Mouse (Mus musculus) induced T-regulatory cell, adult 2 months (primary cell): Measurements from ENCODE around the gene Hoxc5.

ENCODE experiments used
- DNase-seq: peaks from one replicate; pipeline ENCODE4 v3.0.0-alpha.2; 2012; ENCODE audit warnings: low read depth

The Hoxc5 gene

DNA sequence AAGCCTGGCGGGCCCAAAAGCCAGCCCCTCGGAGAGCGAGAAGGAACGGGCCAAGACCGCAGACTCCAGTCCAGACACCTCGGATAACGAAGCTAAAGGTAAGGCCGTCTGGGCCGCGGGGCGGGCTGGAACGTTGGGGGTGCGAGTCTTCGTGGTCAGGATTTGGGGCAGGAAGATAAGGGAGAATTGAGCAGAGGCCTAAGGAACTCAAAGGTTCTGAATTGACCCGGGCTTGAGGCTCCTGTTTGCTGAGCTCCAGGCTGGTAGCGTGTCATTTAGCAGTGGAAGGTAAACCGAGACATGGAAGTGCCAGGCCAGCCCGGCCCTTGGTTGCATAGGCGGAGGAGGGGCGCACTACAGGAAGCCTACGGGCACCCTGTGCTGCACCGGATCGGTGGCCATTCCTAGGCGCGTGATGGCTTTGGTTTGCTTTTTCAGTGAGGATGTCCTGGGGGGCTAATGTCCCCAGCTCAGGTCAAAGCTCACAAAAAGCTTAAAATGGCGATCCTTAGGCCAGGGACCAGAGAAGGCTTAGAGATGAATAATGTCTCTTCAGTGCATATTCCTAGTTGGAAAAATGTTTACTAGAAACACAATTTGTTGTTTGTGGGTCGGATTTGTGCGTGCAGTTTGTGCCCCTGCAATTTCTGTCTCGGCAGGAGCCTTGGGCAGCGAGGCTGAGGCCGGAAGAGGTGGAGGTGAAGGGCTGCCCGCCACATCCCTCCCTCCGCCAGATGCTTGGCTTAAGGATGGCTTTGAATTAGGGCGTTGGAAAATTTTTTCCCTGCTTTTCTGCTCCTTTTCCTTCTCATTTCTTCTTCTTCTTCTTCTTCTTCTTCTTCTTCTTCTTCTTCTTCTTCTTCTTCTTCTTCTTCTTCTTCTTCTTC is 511 bp downstream of the Hoxc5 start:
- no peak for DNase-seq

DNA sequence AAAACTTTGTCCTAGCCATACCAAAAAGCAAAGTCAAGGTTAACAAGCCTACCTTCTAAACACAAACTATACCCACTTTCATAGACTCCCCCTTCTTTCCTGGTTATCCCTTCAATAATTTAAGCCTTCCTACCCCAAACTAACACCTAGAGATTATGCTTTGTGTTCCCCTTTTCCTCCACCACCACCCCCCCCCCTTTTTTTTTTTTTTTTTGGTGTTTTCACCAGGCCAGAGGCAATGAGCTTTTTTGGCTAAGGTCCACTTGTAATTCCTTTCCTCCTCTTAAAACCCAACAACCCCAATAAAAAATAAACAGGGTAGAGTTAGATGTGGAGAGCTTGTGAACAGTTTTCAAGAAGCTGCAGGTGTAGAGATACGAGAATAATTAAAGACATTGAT is 2.1 kb downstream of the Hoxc5 start:
- no peak for DNase-seq

- peak; percentile 45 for DNase-seq
Measured at GRCm38 (mm10) chr15:102970740-102971139, 3.5 kb downstream of the Hoxc5 start.

DNA sequence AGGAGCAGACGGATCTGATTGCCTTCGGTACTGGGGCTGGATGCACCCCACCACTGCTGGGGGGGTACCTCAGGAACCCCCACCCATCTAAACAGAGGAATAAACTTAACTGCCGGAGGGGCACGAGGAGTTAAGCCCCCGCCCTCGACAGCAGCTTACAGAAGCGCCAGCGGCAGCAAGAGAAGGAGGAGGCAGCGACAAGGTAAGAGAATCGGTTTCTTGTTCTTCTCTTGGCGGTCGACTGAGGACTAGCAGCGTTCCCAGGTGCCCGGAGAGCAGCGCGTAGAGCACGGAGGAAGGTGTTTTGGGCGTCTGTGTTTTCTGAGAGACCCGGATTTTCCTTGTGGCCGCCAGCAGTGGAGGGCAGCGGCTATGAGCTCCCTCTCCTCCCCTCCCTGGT is 5.0 kb downstream of the Hoxc5 start:
- no peak for DNase-seq

- DNase-seq, result no peak
Measured at GRCm38 (mm10) chr15:102972753-102973152, 5.5 kb downstream of the Hoxc5 start.

GRCm38 (mm10) chr15:102975034-102975433 is 7.8 kb downstream of the Hoxc5 start:
- DNase-seq, result no peak

GRCm38 (mm10) chr15:102975688-102976111 is 8.5 kb downstream of the Hoxc5 start:
- no peak for DNase-seq

DNA sequence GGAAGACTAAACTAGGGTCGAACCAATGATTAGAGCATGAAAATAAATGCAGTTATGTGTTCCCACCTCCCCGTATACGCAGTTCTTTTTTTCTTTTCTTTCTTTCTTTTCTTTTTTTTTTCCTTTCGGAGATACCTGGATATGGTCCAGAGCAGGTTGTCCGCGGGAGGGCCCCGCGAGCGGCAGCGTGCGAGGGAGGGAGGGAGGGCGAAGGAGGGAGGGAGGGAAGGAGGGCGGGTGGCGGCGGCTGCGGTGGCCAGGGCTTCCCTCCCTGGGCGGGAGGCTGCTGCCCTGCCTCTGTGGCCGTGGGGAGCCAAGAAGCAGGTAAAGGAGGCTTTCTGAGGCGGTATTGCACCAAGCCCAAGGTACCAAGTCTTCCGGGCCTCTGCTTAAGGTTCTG is 8.9 kb downstream of the Hoxc5 start, which contains the start of gene Hoxc9:
Gene Hoxc9 (plus strand): TSS at position 269 of the 400 bp plus-strand sequence.
- DNase-seq, result no peak

- DNase-seq, result peak; percentile 50
Measured at GRCm38 (mm10) chr15:102976631-102977422, 9.6 kb downstream of the Hoxc5 start.

GRCm38 (mm10) chr15:102977423-102977974 is 10.3 kb downstream of the Hoxc5 start:
- DNase-seq, result peak; percentile 51

GRCm38 (mm10) chr15:102978615-102979515 is 11.6 kb downstream of the Hoxc5 start:
- DNase-seq, result no peak

DNA sequence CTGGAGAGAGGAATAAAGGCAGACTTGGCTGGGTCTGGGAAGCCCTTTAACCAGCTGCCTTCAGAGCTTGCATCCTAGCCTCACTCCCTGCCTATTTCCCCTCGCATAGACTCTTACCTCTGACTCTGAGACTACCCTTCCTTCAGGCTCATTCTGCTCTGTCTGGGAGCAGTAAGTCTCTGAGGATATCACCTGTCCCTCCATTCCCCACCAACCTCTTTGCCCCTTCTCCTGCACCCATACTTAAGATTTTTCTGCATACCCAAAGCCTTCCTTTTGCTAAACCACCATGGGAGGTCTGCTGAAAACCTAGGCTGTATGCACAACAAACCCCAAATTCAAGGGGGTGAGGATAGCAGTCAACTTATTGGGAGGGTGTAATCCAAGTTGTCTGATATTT is 12.7 kb downstream of the Hoxc5 start:
- no peak for DNase-seq

DNA sequence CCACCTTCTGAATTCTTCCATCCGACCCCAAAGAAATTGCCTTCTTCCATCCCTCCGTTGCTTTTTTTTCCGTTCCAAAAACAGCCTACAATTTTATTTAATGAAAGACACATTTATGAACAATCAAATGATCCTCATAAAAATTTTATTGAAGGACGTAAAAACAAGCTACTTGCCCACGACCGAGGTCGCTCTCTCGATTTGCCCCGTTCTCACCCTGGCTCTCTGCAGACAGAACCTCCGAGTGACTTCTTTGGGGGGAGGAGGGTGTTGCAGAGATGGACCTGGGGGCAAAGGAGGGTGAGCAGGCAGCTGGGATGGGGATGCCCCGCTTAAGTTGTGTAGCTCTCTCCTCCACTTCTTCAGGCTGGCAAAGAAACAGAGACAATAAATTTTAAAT is 13.1 kb downstream of the Hoxc5 start:
- DNase-seq, result no peak

DNA sequence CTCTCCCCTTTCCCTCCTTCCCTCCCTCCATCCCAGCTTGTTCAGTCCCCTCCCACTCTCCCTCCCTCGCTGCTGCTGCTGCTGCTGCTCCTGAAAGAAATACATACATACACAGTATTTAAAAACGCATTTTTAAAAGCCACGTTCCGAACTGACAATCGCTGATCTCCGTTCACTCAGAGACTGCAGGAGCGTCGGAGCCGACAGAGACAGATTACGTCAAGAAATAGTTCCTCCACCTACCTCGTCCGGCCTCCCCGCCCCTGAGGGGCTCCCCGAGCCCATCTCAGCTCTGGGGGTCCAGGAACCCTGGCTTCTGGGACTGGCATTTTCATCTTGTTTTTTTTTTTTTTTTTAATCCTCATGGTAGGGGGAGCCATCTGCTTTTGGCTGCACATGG is 13.7 kb downstream of the Hoxc5 start:
- DNase-seq, result no peak

GRCm38 (mm10) chr15:102981379-102982288 is 14.4 kb downstream of the Hoxc5 start:
- DNase-seq, result peak; percentile 42

DNA sequence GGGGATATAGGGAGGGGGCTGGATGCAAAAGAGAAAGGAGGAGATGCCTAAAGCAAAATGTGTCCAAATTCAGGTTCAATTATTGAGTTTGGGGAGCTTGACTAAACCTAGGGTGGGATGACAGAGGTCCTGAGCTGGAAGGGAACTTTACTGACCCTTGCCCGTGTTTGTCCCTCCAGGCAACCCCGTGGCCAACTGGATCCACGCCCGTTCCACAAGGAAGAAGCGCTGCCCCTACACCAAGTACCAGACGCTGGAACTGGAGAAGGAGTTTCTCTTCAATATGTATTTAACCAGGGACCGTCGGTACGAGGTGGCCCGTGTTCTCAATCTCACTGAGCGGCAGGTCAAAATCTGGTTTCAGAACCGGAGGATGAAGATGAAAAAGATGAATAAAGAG is 16.5 kb downstream of the Hoxc5 start:
- no peak for DNase-seq

DNA sequence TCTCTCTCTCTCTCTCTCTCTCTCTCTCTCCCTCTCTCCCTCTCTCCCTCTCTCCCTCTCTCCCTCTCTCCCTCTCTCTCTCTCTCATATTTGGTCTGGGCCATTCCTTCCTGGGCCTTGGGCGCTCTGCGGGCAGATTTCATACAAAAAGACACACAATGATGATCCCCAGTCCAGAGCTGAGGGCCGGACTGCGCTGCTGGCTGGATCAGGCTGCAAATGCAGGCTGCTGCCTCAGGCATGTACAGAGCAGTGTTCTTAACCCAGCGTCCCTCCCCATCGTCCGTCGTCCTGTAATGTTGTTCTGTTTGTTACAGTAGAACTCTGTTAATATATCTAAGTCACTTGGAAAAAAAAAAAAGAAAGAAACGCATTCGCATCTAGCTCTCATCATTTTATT is 17.3 kb downstream of the Hoxc5 start:
- DNase-seq, result no peak

DNA sequence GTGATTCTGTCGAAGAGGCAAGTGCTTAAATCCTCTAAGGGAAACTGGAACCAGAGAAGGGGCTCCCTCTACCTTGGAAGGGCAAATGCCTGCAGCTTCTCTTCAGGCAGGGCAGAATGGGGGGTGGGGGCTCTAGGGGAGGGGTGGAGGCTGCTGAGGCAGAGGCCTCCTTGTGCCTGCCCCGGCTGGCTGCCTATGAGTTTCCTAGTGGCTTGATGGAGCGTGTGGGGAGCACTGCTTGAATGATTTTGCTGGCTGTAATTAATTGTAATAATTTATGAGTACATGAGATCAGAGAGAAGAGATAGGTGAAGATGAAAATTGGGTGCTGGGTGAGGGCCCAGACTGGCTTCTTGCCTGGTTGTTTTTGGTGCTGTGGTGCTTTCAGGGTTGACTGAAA is 17.7 kb downstream of the Hoxc5 start:
- no peak for DNase-seq

DNA sequence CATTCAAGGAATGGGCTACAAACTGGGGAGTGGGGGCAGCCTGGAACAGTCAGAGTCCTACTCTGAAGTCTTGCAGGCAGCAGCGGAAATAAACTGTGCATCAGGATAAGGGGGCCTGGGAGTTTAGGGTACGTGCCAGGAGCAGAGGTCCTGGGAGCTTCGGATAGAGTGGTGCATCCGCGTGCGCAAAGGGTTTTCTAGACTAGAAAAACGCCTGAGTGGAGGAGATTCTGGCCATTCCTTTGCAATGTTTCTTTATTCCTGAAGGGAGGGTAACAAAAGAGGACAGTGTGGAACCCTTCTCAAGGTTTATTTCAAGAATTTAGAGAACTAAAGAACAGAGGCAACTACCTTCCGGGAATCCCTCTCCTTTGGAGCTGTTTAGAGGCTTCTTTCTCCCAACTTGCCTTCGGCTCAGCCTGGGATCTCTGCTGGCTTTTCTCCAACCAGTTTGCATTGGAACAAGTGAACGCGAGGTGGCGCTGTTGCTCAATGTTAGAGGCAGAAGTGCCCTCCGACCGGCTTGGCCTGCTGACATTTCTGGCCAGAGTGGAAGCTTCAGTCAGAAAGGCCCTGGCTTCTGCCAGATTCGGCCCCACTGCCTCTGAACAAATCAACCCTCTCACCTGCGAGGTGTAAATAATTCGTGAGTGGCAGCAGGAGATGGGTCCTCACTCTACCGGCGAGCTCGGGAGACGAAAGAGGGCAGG is 20.0 kb downstream of the Hoxc5 start:
- peak; percentile 90 for DNase-seq

DNA sequence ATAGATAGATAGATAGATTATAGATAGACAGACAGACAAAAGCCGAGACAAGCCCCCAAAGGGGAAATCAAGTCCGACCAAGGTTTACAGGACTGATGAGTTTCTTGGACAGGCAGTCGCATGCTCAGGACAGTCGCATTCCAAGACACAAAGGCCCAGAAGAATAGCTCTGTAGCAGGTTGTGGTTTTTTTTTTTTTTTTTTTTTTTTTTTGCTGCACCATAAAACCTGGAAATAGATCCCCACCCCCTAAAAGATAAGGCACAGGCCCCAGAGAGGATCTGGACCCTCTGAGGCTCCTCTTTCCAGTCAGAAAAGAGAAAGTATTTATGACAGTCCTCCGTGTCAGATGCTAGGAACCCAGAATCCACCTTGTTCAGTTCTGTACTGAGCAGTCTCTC is 20.8 kb downstream of the Hoxc5 start:
- DNase-seq, result no peak
